Mouse (Mus musculus): ENCODE data around the gene Itga8.

Itga8 gene

DNA sequence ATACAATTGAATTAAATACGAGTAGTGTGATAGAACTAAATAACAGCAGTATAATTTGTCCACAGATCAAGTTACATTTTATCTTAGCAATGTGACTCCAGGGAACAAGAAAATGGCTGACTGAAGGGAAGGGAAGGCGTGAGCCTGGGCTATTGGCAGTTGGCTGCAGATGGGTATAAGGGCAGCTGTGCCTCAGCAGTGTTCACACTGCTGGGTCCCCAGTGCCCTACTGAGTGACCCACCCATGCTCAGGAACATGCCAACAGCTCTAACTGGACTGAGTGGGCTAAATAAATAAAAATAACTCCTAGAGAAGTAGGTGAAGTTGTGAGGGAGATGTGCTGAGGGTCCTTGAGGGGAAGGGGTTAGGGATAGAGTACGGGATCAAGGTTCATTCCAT lies 103.5 kb downstream of the Itga8 start:
- DNase-seq (ENCODE audit: low read depth, low spot score), result no peak

- no peak for DNase-seq (ENCODE audit: low read depth, low spot score)
These were observed 104.0 kb downstream of the Itga8 start for GRCm38 (mm10) chr2:12197711-12198110.

DNA sequence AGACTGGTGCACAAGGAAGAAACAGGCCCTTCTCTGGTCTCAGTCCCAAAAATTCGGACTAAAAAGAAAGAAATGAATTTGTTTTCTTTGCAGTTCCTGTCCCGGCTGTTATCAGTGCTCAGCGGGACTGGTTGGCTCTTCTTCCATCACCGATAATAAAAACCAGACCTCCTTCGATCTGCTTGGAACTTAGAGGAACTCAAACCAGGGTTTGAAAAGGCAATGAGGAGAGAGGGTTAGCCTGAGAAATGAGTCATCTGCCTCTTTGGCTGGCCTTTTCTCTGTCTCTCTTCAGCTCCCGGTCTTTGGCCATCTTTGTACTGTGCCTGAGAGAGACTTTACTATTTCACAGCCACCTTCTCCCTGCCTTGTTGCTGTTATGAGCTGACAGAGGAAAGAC lies 112.7 kb downstream of the Itga8 start:
- peak; percentile 39 for DNase-seq (ENCODE audit: low read depth, low spot score)

DNA sequence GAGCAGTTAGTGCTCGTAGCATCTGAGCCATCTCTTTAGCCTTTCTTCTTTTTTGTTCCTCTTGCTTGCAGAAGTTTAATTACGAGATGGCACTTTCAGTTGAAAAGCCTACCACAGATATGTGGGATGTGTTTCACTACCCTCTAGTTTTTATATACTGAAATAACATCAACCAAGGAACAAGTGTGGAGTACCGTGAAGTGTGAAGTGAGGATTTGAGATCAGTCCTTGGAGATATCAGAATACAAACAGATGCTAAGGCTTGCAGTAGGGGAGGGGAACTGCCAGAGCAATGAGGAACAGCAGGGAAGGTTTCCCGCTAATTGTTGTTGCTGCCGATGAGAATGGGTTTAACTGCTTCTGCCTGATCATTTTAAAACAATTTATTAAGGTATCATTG lies 114.1 kb downstream of the Itga8 start:
- DNase-seq (ENCODE audit: low read depth, low spot score), result no peak

GRCm38 (mm10) chr2:12182402-12182948 lies 119.2 kb downstream of the Itga8 start:
- DNase-seq (ENCODE audit: low read depth, low spot score), result no peak

- peak; percentile 30 for DNase-seq (ENCODE audit: low read depth, low spot score)
These were observed 121.1 kb downstream of the Itga8 start for GRCm38 (mm10) chr2:12180635-12181034.

GRCm38 (mm10) chr2:12174722-12175427 lies 126.8 kb downstream of the Itga8 start:
- DNase-seq (ENCODE audit: low read depth, low spot score), result no peak

DNA sequence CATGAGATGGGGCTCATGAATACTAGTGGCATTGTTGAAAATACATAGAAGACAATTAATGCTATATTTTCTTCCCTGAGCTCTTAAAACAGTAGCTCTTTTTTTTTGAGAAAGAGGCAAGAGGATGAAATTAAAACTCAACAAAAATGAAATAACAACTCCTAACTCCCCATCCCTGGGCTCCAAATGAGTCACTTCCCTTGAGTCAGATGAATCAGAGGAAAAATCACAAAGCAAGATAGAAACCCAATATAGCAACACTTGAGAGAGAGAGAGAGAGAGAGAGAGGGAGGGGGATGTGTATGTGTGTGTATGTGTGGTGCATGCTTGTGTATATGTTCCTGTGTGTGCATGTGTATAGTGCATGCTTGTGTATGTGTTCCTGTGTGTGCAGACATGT lies 131.5 kb downstream of the Itga8 start:
- DNase-seq (ENCODE audit: low read depth, low spot score), result peak; percentile 75

DNA sequence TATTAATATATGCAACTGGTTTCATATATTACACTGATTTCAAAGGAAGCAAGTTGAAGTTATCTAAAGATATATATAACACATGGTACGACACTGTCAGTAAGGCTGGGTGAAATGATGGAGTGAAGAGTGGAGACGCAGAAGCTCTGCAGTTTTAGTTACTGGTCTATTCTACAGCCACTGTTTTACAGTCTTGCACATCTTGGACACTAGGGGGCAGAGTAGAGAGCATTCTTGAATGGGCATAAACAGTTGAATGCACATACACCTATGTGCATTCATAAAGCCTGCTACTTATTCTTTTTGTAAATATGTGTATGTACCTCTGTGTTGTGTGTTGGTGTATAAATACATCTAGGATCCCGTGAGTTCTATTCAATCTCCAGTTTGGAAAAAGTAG lies 141.2 kb downstream of the Itga8 start:
- peak; percentile 54 for DNase-seq (ENCODE audit: low read depth, low spot score)

DNA sequence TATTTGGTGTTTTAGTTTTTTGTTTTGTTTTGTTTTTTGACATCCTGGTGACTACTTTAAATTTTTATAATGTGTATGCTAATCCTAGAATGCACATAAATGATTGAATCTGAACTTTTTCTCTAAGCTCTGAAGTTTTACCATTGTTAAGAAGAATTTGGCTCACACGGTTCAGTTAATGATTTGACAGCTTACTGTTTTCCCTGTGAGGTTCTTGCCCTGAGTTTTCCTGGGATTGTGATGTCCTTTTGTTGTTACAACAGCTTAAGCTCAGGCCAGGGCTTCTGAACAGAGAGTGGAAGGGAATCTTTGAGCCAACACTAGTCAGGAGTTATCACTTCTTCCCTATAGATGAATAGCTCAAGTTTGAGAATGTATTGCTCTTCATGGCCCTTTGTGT lies 144.7 kb downstream of the Itga8 start:
- DNase-seq (ENCODE audit: low read depth, low spot score), result no peak

DNA sequence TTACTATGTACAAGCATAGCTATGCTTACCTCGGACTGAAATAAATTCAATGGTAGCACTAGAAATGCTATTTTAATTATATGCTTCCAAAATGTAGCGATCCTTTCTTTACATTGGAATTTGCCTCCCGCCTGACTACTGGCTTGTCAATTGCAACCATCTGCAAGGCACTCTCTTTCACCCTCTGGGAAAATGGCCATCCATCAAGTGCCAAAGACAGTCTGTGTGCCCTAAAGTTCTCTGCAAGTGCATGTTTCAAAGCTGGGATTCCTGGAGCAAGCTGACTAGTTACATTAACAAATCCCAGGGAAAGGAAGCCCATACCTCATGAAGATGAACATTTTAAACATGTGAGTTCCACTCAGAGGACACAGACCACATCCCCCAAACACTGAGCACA lies 145.3 kb downstream of the Itga8 start:
- DNase-seq (ENCODE audit: low read depth, low spot score), result peak; percentile 12

GRCm38 (mm10) chr2:12154676-12155075 lies 147.0 kb downstream of the Itga8 start:
- DNase-seq (ENCODE audit: low read depth, low spot score), result peak; percentile 42

- DNase-seq (ENCODE audit: low read depth, low spot score), result no peak
These were observed 148.2 kb downstream of the Itga8 start for GRCm38 (mm10) chr2:12153551-12153950.

GRCm38 (mm10) chr2:12147902-12148301 lies 153.8 kb downstream of the Itga8 start:
- no peak for DNase-seq (ENCODE audit: low read depth, low spot score)

GRCm38 (mm10) chr2:12146612-12147011 lies 155.1 kb downstream of the Itga8 start:
- peak; percentile 35 for DNase-seq (ENCODE audit: low read depth, low spot score)

- peak; percentile 46 for DNase-seq (ENCODE audit: low read depth, low spot score)
These were observed 162.9 kb downstream of the Itga8 start for GRCm38 (mm10) chr2:12138765-12139368.

DNA sequence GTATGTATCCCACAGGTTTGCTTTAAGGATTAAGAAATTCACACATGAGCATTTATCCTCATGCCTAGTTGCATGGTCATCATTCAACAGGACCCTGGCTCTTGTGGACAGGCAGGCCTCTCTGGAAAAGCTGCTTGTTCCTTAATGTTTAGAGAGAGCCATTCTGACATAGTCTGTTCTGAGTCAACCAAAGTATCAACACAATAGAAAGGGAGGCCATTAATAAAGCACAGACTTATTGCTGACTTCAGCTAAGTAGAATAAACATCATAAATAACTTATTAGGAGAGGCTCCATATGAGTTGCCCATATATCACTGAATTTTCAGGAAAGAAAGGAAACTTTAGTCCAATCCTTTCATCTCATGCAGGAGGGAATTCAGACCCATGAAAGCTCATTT lies 175.1 kb downstream of the Itga8 start:
- DNase-seq (ENCODE audit: low read depth, low spot score), result no peak

DNA sequence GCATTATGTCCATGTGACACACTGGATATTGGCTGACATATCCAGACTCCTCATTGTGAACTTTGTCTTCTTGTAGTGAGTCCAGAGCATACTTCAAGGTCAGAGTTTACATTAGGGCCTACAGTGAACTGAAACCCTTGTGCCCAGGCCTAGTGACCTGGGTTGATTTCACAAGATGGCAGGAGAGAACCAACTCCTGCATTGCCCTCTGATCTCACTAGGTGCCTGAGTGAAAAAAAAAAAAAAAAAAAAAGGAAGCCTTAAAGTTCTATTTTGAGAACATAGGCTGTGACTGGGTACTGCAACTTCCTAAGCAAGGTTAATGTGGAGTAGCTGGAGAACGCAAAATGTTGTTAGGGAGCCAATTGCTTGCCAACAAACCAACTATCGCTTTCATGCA lies 186.2 kb downstream of the Itga8 start:
- no peak for DNase-seq (ENCODE audit: low read depth, low spot score)

DNA sequence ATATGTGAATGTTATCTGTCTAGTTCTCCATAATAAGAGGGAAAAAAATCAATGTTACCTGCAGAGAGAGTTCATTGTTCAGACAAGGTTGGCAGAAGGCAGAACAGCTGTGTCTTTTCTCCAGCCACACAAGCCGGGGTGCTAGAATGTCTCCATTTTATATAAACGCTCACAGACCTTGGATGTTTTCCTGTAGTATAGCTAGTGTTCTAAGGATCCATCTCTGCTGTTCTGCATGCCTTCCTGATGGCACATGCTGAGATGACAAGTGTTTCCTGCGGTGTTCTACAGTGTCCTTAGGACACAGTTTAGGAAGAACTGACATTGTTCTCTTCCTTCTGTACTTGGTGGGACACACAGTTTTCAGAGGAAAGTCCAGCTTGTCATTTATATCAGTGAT lies 192.4 kb downstream of the Itga8 start:
- DNase-seq (ENCODE audit: low read depth, low spot score), result no peak

DNA sequence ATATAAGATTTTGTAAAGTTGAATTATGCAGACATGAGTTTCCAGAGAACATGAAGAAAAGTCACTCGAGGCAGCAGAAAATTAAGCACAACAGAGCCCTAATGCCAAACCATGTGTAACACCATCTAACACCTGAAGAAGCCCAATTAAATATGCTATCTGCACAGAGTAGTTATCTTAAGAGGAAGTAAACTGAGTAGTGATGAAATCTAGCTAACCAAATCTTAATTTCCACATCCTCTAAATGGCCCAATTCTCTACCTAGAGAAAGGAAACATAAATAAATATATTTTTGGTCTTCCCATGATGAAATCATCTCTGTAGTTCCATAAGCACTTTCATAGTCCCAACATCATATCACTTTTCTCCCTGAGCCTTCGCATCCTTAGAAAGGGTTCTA lies 193.4 kb downstream of the Itga8 start:
- no peak for DNase-seq (ENCODE audit: low read depth, low spot score)

- DNase-seq (ENCODE audit: low read depth, low spot score), result peak; percentile 5
These were observed 194.5 kb downstream of the Itga8 start for GRCm38 (mm10) chr2:12107265-12107664.

DNA sequence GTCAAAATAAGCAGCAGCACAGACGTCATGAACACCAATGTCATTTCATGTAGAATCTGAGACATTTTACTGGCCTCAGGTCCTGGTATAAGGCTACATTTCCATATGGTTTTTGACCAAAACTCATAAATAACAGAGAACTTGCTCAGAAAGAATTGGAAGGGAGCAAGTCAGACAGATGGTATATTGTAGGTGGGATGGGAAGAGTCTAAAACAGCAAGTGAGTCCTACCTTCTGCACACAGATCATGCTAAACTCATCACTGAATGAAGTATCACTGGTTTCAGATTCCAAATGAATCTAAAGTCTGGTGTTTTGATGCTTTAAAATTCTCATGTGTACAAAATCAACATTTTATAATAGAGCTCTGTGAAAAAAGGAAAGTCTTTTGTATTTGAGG lies 198.5 kb downstream of the Itga8 start:
- DNase-seq (ENCODE audit: low read depth, low spot score), result no peak

Data from 3T3-L1 (cell line).